Mouse (Mus musculus) thymus, postnatal 0 days (tissue): ENCODE results near the gene Fgd5. TPM values are rescaled to one million over a fixed set of nuclear protein-coding genes. Genes with fewer than 3 reads are reported as not detected.
"Not testable (repeated sequence)": the region's sequence is repeated elsewhere in the genome, so short reads cannot be mapped to it uniquely, and the experiment has no call there.

Source experiments
- DNase-seq: peaks from one replicate; pipeline ENCODE4 v3.0.0-alpha.2; 2015; ENCODE audit warnings: low spot score
- polyA plus RNA-seq: library from polyadenylated mRNA; unstranded; fragments of >200 nt; fragmentation: Nextera tagmentation; extraction: Ambion mirVana; gene quantifications from 2 replicates; pipeline ENCODE4 v1.2.1, GENCODE M21; 2015

Gene Fgd5
- polyA plus RNA-seq, 1 experiment from 2014 or later = 3.6 TPM

- DNase-seq = peak; percentile 28
Measured at GRCm38 (mm10) chr6:92065721-92066496, 87.2 kb downstream of the Fgd5 start.

GRCm38 (mm10) chr6:92067146-92067790 lies 88.6 kb downstream of the Fgd5 start:
- peak; percentile 72 for DNase-seq

GRCm38 (mm10) chr6:92071121-92071839 lies 92.6 kb downstream of the Fgd5 start:
- DNase-seq = no peak

GRCm38 (mm10) chr6:92080730-92081129 lies 102.1 kb downstream of the Fgd5 start:
- no peak for DNase-seq

GRCm38 (mm10) chr6:92082756-92083155 lies 104.1 kb downstream of the Fgd5 start:
- no peak for DNase-seq

GRCm38 (mm10) chr6:92084932-92085331 lies 106.3 kb downstream of the Fgd5 start:
- DNase-seq = no peak

- not testable (repeated sequence) for DNase-seq
Measured at GRCm38 (mm10) chr6:92089141-92089540, 110.5 kb downstream of the Fgd5 start.

GRCm38 (mm10) chr6:92089982-92090381 lies 111.3 kb downstream of the Fgd5 start:
- no peak for DNase-seq

GRCm38 (mm10) chr6:92090497-92090896 lies 111.8 kb downstream of the Fgd5 start:
- no peak for DNase-seq

GRCm38 (mm10) chr6:92091130-92091591 lies 112.5 kb downstream of the Fgd5 start, which contains the start of gene Nr2c2:
Nr2c2 (plus strand) TSS chr6:92091390.
- peak; percentile 88 for DNase-seq

- DNase-seq = peak; percentile 99
Measured at GRCm38 (mm10) chr6:92091767-92092489, 113.2 kb downstream of the Fgd5 start.

GRCm38 (mm10) chr6:92092737-92093136 lies 114.1 kb downstream of the Fgd5 start:
- no peak for DNase-seq

- DNase-seq = no peak
Measured at GRCm38 (mm10) chr6:92093869-92094268, 115.2 kb downstream of the Fgd5 start.

GRCm38 (mm10) chr6:92100679-92101360 lies 122.1 kb downstream of the Fgd5 start:
- DNase-seq = no peak

- no peak for DNase-seq
Measured at GRCm38 (mm10) chr6:92124547-92124946, 145.9 kb downstream of the Fgd5 start.

Other genes starting within 250 kb of the Fgd5 start
- 0.05 and 0.08 TPM in 2 replicates for gene Grip2, start 151.6 kb upstream of the Fgd5 start, polyA plus RNA-seq
- 58.5 and 62.6 TPM in 2 replicates for gene Ccdc174, start 100.8 kb upstream of the Fgd5 start, polyA plus RNA-seq
- gene 4930590J08Rik, start 76.1 kb upstream of the Fgd5 start, polyA plus RNA-seq = 0.38 and 0.40 TPM in 2 replicates
- 18.3 and 27.0 TPM in 2 replicates for gene Nr2c2, start 112.5 kb downstream of the Fgd5 start, polyA plus RNA-seq
- gene Mrps25, start 205.2 kb downstream of the Fgd5 start, polyA plus RNA-seq = 61.1 and 73.8 TPM in 2 replicates
- gene Rbsn, start 236.0 kb downstream of the Fgd5 start, polyA plus RNA-seq = 13.0 and 14.6 TPM in 2 replicates